Mouse (Mus musculus) kidney, postnatal 25 days (tissue): ENCODE data around the gene Wdr59.
A peak's percentile ranks its signal among the peaks of the same experiment; 100 is the strongest.
"Not testable (repeated sequence)": the region's sequence is repeated elsewhere in the genome, so short reads cannot be mapped to it uniquely, and the experiment has no call there.

Source experiments
- DNase-seq, 2 experiments: peaks; one replicate each; pipeline ENCODE4 v3.0.0; 2021; ENCODE audit warnings: mixed read lengths in 2 of 2

Gene Wdr59

GRCm38 (mm10) chr8:111536978-111537764 is 15.3 kb upstream of the Wdr59 start:
- peak; percentile 37 to 70 for DNase-seq

- peak; percentile 76 to 86 for DNase-seq
These were observed 14.4 kb upstream of the Wdr59 start, which contains the start of gene Znrf1 for GRCm38 (mm10) chr8:111536031-111536977. Znrf1 (plus strand) TSS chr8:111536097.

GRCm38 (mm10) chr8:111535491-111535890 is 13.6 kb upstream of the Wdr59 start:
- no peak for DNase-seq

- DNase-seq: no peak
These were observed 11.6 kb upstream of the Wdr59 start for GRCm38 (mm10) chr8:111533503-111533902.

GRCm38 (mm10) chr8:111531621-111532020 is 9.7 kb upstream of the Wdr59 start:
- no peak for DNase-seq

GRCm38 (mm10) chr8:111531191-111531590 is 9.3 kb upstream of the Wdr59 start:
- DNase-seq: no peak

- DNase-seq: no peak
These were observed 6.2 kb upstream of the Wdr59 start for GRCm38 (mm10) chr8:111528071-111528470.

GRCm38 (mm10) chr8:111527149-111527548 is 5.3 kb upstream of the Wdr59 start:
- DNase-seq: no peak

GRCm38 (mm10) chr8:111526403-111527024 is 4.6 kb upstream of the Wdr59 start:
- DNase-seq: no peak

- DNase-seq: no peak
These were observed 4.4 kb downstream of the Wdr59 start for GRCm38 (mm10) chr8:111517466-111517865.

GRCm38 (mm10) chr8:111516451-111517035 is 5.3 kb downstream of the Wdr59 start:
- no peak for DNase-seq

- DNase-seq: no peak
These were observed 8.4 kb downstream of the Wdr59 start for GRCm38 (mm10) chr8:111513446-111513845.

- DNase-seq: no peak
These were observed 9.0 kb downstream of the Wdr59 start for GRCm38 (mm10) chr8:111512941-111513340.

- DNase-seq: peak in 1 of 2 experiments; percentile 42
These were observed 11.5 kb downstream of the Wdr59 start for GRCm38 (mm10) chr8:111510401-111510800.

- DNase-seq: no peak
These were observed 12.6 kb downstream of the Wdr59 start for GRCm38 (mm10) chr8:111509278-111509677.

GRCm38 (mm10) chr8:111508566-111508965 is 13.3 kb downstream of the Wdr59 start:
- DNase-seq: no peak

GRCm38 (mm10) chr8:111501724-111502464 is 20.0 kb downstream of the Wdr59 start:
- DNase-seq: no peak

- not testable (repeated sequence) for DNase-seq
These were observed 23.6 kb downstream of the Wdr59 start for GRCm38 (mm10) chr8:111498249-111498648.

GRCm38 (mm10) chr8:111496326-111496725 is 25.6 kb downstream of the Wdr59 start:
- DNase-seq: no peak

GRCm38 (mm10) chr8:111493176-111493575 is 28.7 kb downstream of the Wdr59 start:
- no peak for DNase-seq

GRCm38 (mm10) chr8:111492508-111492907 is 29.4 kb downstream of the Wdr59 start:
- DNase-seq: no peak

GRCm38 (mm10) chr8:111491191-111491590 is 30.7 kb downstream of the Wdr59 start:
- no peak for DNase-seq
